Mouse (Mus musculus) heart, adult 2 months (tissue): Measurements from ENCODE around the gene Cdkl4.

ENCODE experiments used
- CTCF ChIP-seq: fragments of 200-600 bp; IDR thresholded peaks from 2 replicates; pipeline ENCODE4 v1.8.1; 2022; ENCODE audit warnings: antibody characterized with exemption, mild to moderate bottlenecking, moderate library complexity
- EP300 ChIP-seq: fragments of 200-500 bp; IDR thresholded peaks from 2 replicates; pipeline ENCODE4 v1.6.1; 2011; ENCODE audit warnings: low read depth, low read length, control low read depth; ENCODE audit not compliant: insufficient read depth
- POLR2A ChIP-seq: fragments of 200-500 bp; IDR thresholded peaks from 2 replicates; pipeline ENCODE4 v1.6.1; 2011; ENCODE audit warnings: mild to moderate bottlenecking, low read depth, low read length, control low read depth; ENCODE audit not compliant: insufficient read depth

DNA sequence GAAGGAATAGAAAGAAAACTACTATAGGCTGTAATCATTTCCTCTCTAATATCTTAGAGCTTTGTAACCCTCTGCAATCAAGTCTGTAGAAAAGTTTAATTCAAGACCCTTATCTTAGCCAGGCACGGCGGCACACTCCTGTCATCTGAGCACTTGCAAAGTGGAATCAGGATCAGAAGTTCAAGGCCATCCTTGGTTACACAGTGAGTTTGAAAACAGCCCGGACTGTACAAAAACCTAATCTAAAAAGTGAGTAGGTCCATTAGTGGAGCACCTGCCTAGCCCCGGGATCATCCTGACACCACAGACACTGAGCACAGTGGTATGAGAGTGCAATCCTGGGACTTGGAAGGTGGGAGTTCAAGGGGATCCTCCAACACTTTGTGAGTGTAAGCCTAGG, 84.8 kb downstream of the Cdkl4 start:
- TF ChIP-seq POLR2A (no peak), CTCF (no peak), EP300 (no peak)
